Mouse (Mus musculus) telencephalon, adult 2 months (tissue): ENCODE data around the gene Gm20431.

Experiments used
- DNase-seq: peaks from one replicate; pipeline ENCODE4 v3.0.0-alpha.2; 2011; ENCODE audit warnings: low read depth, low spot score

Gene Gm20431

GRCm38 (mm10) chr2:167602364-167602763 is 58.9 kb downstream of the Gm20431 start:
- DNase-seq, result no peak

GRCm38 (mm10) chr2:167600481-167600995 is 60.8 kb downstream of the Gm20431 start:
- DNase-seq, result no peak

- DNase-seq, result no peak
Measured at GRCm38 (mm10) chr2:167599917-167600316, 61.4 kb downstream of the Gm20431 start.

GRCm38 (mm10) chr2:167599195-167599594 is 62.1 kb downstream of the Gm20431 start:
- DNase-seq, result no peak

- no peak for DNase-seq
Measured at GRCm38 (mm10) chr2:167597492-167598186, 63.7 kb downstream of the Gm20431 start.

GRCm38 (mm10) chr2:167596726-167597491 is 64.4 kb downstream of the Gm20431 start:
- DNase-seq, result no peak

- no peak for DNase-seq
Measured at GRCm38 (mm10) chr2:167596262-167596661, 65.0 kb downstream of the Gm20431 start.

GRCm38 (mm10) chr2:167595761-167596171 is 65.5 kb downstream of the Gm20431 start:
- no peak for DNase-seq

GRCm38 (mm10) chr2:167594444-167594934 is 66.8 kb downstream of the Gm20431 start:
- no peak for DNase-seq

GRCm38 (mm10) chr2:167593551-167594250 is 67.6 kb downstream of the Gm20431 start:
- no peak for DNase-seq

- DNase-seq, result no peak
Measured at GRCm38 (mm10) chr2:167588774-167589577, 72.3 kb downstream of the Gm20431 start.

GRCm38 (mm10) chr2:167586976-167587375 is 74.3 kb downstream of the Gm20431 start:
- no peak for DNase-seq

GRCm38 (mm10) chr2:167586041-167586440 is 75.3 kb downstream of the Gm20431 start:
- no peak for DNase-seq

- no peak for DNase-seq
Measured at GRCm38 (mm10) chr2:167585273-167585672, 76.0 kb downstream of the Gm20431 start.

GRCm38 (mm10) chr2:167583161-167583952 is 77.9 kb downstream of the Gm20431 start:
- no peak for DNase-seq

- DNase-seq, result no peak
Measured at GRCm38 (mm10) chr2:167578521-167578920, 82.8 kb downstream of the Gm20431 start.

- no peak for DNase-seq
Measured at GRCm38 (mm10) chr2:167577186-167577785, 84.0 kb downstream of the Gm20431 start.

GRCm38 (mm10) chr2:167576121-167576620 is 85.1 kb downstream of the Gm20431 start:
- DNase-seq, result no peak

- DNase-seq, result no peak
Measured at GRCm38 (mm10) chr2:167575581-167575980, 85.7 kb downstream of the Gm20431 start.

GRCm38 (mm10) chr2:167574814-167575213 is 86.5 kb downstream of the Gm20431 start:
- DNase-seq, result no peak
